ENCODE assay signal across 8 mouse cellular contexts in the genomic region with DNA sequence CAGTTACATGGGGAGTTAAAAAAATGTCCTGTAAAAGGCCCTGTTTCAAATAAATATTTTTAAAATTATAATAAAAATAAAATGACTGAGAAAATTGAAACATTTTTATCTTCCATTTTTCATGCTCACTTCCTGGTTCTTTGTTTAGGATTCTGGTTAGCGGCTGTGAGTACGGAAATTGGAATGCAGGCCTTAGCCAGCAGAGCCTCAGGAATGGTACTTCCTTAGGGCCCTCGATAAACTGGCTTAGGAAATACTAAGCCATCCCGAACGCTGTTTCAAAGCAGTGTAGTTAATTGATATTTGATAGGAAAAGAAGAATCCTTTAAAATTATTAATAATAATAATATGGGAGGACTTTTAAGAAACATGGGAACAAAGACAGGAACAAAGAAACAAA. TPM values are rescaled to one million over a fixed set of nuclear protein-coding genes. Genes with fewer than 3 reads are reported as not detected.
A peak's percentile ranks its signal among the peaks of the same experiment; 100 is the strongest.
DNase-seq lines count a peak whose midpoint lies in the region; ATAC-seq and TF ChIP-seq lines count a peak whose summit lies in the region.

No protein-coding gene starts in this region.

- peak overlapping the region; percentile 53 for H3K4me2 ChIP-seq in forebrain, embryonic 15.5 days (replicated peaks)
- peak overlapping the region; percentile 74 for H3K4me2 ChIP-seq in liver, embryonic 13.5 days

- peaks cover 51% of the 10 kb centered on the region for H3K4me1 ChIP-seq in E14TG2a.4 (replicated peaks; ENCODE audit: low read depth, low read length)
- peaks cover 15% of the 10 kb centered on the region for H3K4me1 ChIP-seq in forebrain, embryonic 15.5 days
- peaks cover 10% of the 10 kb centered on the region for H3K4me1 ChIP-seq in liver, embryonic 13.5 days (replicated peaks)

- no peaks in the 10 kb centered on the region for H3K36me3 ChIP-seq in E14TG2a.4 (ENCODE audit: insufficient read depth, low read length)
- H3K36me3 ChIP-seq in forebrain, embryonic 15.5 days = no peaks in the 10 kb centered on the region
- no peaks in the 10 kb centered on the region for H3K36me3 ChIP-seq in liver, embryonic 13.5 days

- H3K9me3 ChIP-seq in E14TG2a.4 (ENCODE audit: low read length) = no peaks in the 10 kb centered on the region
- no peaks in the 10 kb centered on the region for H3K9me3 ChIP-seq in forebrain, embryonic 15.5 days
- no peaks in the 10 kb centered on the region for H3K9me3 ChIP-seq in liver, embryonic 13.5 days (replicated peaks)

- DNase-seq in embryo, embryonic 10 days (ENCODE audit: low spot score) = peak; percentile 58
- DNase-seq in embryo, embryonic 9.5 days (ENCODE audit: extremely low spot score) = no peak
- DNase-seq in liver, embryonic 13.5 days = no peak
- DNase-seq in gastrocnemius, postnatal 14 days = no peak
- DNase-seq in layer of hippocampus, adult 11-12 months (ENCODE audit: low spot score) = no peak

- intact Hi-C loops in gastrocnemius, postnatal 14 days (cut with DNase I; ENCODE audit: low total_unique reads) = no loop called here

- peaks cover 13% of the 10 kb centered on the region; the same call in 1 of the 2 replicates for H3K27me3 ChIP-seq in E14TG2a.4 (ENCODE audit: insufficient read depth, low read length)
- H3K27me3 ChIP-seq in forebrain, embryonic 15.5 days = no peaks in the 10 kb centered on the region
- peaks cover 22% of the 10 kb centered on the region for H3K27me3 ChIP-seq in liver, embryonic 13.5 days

- peak overlapping the region; percentile 67 for H3K9ac ChIP-seq in forebrain, embryonic 15.5 days (replicated peaks)
- peak overlapping the region; percentile 61 for H3K9ac ChIP-seq in liver, embryonic 13.5 days

- no peak for ATAC-seq in forebrain, embryonic 15.5 days (replicated peaks)
- ATAC-seq in liver, embryonic 13.5 days (ENCODE audit: low read depth) = no peak
- ATAC-seq in erythroid progenitor cell, adult 5-6 weeks (replicated peaks; ENCODE audit: low FRiP score, poor library complexity, severe bottlenecking) = no peak

- peak overlapping the region; percentile 74 for H3K4me3 ChIP-seq in E14TG2a.4 (replicated peaks; ENCODE audit: low read length)
- H3K4me3 ChIP-seq in forebrain, embryonic 15.5 days = peak overlapping the region; percentile 40
- H3K4me3 ChIP-seq in liver, embryonic 13.5 days (replicated peaks) = peak overlapping the region; percentile 56; the same call in 1 of the 2 replicates

- H3K27ac ChIP-seq in forebrain, embryonic 15.5 days (replicated peaks) = peak overlapping the region; percentile 97
- H3K27ac ChIP-seq in liver, embryonic 13.5 days = no peak overlapping the region

- no peak for TF ChIP-seq CTCF in E14TG2a.4 (conservative IDR thresholded peaks at IDR 0.05; ENCODE audit: low read length)

- WGBS in forebrain, embryonic 15.5 days = 7% methylated on average over 5 of the region's 5 CpGs
- WGBS in liver, embryonic 13.5 days (ENCODE audit: insufficient replicate concordance) = 31% methylated on average over 5 of the region's 5 CpGs

RNA-seq across cellular contexts. Expression of gene Nfe2l3, which starts 53.4 kb away (rescaled TPM):
- 12.3 and 14.7 TPM in 2 replicates for polyA plus RNA-seq in forebrain, embryonic 15.5 days (2015; fragmentation: Nextera tagmentation; extraction: Ambion mirVana)
- polyA plus RNA-seq in liver, embryonic 13.5 days (2015; fragmentation: Nextera tagmentation; extraction: Ambion mirVana) = 0.13 and 0.22 TPM in 2 replicates
- total RNA-seq in erythroid progenitor cell, adult 5-6 weeks (2015; ENCODE audit: low replicate concordance) = 1.4 TPM in 1 of 2 replicates, not detected in the other
- 0.51 TPM in 1 of 2 replicates, not detected in the other for total RNA-seq in erythroid progenitor cell, adult 5-6 weeks (2017; ENCODE audit: low replicate concordance)
- under 1 TPM in 1 of 2 experiments, not detected in 1; 0.08 TPM for total RNA-seq in gastrocnemius, postnatal 14 days (2021)
